Mouse (Mus musculus) cortical plate, adult 2 months (tissue): ENCODE measurements around the gene Sstr2.

Source experiments
- CTCF ChIP-seq: fragments of 200-500 bp; IDR thresholded peaks from 2 replicates; pipeline ENCODE4 v1.5.1; 2011; ENCODE audit warnings: mild to moderate bottlenecking, control low read depth, low read length; ENCODE audit not compliant: insufficient read depth; ENCODE audit errors: extremely low read depth
- POLR2A ChIP-seq: fragments of 200-500 bp; IDR thresholded peaks from 2 replicates; pipeline ENCODE4 v1.6.1; 2011; ENCODE audit warnings: mild to moderate bottlenecking, low read length, control low read depth; ENCODE audit not compliant: insufficient read depth; ENCODE audit errors: extremely low read depth

DNA sequence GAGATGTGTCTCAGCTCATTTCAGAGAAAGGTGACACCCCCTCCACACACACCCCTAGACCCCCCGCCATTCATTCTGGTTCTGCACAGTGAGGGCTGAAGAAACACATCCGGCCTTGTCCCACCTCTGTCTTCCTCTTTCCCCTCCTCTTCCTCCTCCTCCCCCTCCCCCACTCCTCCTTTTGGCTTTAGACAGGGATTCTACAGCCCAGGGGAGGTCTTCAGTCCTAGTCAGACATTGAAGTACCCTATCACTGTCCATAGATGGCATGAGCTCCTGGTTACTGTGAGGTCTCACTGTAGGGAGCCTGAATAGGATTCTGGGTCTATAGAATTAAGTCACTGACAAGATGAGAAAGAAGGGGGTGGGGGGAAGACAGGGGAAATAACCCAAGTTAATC lies 1.9 kb downstream of the Sstr2 start:
- no peak for TF ChIP-seq CTCF
- no peak for TF ChIP-seq POLR2A
